Mouse (Mus musculus): ENCODE measurements around the gene Pate3.
"Not testable (repeated sequence)": the region's sequence is repeated elsewhere in the genome, so short reads cannot be mapped to it uniquely, and the experiment has no call there.

The Pate3 gene

DNA sequence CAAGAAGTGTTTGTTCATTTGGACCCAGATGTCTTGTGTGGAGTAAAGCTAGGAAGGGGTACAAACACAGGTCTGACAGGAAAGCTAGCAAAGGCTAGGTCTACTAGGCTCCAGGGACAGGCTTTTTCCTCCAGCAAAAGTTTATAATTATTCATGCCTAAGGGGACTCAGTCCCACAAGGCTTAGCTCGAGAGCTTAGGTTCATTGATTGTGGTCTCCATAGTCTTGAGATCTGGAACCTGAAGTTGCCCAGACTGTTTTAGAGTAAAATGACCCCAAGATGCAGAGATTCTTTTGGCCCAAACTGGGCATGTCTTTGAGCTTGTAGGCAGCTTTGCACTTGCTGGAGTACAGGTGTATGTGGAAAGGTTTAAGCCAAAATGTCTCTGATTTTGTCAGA is at the start of gene Pate3:
Pate3 (minus strand) TSS at position 101 of the 400 bp plus-strand sequence.
- no peak for DNase-seq

GRCm38 (mm10) chr9:35691924-35692323 is 43.9 kb upstream of the Pate3 start:
- no peak for DNase-seq

DNA sequence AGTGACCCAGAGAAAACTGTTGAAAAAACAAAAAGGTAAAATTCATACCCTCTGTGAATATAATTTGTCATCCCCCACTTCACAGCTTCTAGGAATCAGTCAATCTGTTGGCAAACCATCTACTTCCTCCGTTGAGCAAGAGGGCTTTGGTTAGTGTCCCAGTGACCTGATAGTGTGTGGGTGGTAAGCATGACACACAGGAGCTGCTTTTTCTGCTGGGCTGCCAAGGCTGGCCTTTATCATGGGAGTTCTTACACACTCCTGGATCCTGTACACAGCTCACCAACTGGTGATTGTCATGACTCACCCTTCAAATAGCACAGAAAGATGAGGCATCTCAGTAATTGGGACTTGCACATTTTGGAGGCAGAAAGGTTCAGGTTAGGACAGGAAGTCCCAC is 39.0 kb upstream of the Pate3 start, which contains the start of gene Pate1:
Pate1 (minus strand) TSS at position 378 of the 400 bp plus-strand sequence.
- DNase-seq = no peak

DNA sequence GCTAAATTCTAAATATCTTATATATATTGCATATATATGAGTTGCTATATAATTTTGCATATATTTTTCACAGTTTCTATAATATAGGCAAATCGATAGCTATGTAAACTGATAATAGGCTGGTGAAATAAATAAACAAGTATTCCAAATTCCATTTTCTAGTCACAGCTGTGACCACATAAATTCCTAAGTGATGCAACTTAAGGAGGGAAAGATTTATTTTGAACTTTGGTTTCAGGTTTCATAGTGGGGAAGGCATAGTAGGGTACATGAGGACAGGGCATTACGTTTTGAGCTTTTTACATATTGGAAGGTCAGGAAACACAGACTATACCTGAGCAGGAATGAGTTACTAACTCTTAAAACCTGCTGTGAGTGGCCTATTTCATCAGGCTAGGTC is 25.6 kb upstream of the Pate3 start:
- no peak for DNase-seq

- no peak for DNase-seq
Observed at GRCm38 (mm10) chr9:35632981-35633380, 15.0 kb downstream of the Pate3 start.

DNA sequence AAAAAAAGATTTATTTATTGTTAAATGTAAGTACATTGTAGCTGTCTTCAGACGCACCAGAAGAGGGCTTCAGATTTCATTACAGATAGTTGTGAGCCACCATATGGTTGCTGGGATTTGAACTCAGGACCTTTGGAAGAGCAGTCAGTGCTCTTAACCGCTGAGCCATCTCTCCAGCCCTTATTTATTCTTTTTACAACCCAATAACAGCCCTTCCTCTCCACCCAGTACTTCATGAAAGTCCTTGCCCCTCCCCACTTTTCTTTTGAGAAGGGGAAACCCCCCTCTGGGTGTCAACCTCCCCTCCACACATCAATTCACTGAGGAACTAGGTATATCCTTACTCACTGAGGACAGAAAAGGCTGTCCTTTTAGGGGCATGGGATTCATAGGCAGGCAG is 31.2 kb downstream of the Pate3 start:
- not testable (repeated sequence) for DNase-seq

DNA sequence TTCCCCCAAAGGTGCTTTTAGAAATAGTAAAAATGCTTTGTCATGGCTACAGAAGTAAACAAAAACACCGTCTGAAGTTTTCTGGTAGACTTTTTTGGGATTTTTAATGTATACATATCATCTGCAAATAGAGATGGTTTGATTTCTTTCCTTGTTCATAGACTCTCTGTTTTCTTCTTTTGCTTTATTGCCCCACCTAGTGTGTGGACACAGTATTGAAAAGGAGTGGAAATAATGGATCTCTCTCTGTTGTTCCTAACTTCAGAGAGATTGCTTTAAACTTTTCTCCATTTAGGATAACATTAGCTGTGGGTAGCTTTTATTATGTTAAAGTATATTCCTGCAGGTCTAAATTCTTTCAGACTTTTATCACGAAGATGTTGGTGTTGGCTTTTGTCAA is 34.0 kb downstream of the Pate3 start:
- DNase-seq = no peak

- DNase-seq = no peak
Observed at GRCm38 (mm10) chr9:35611841-35612240, 36.2 kb downstream of the Pate3 start, which contains the start of gene Pate4. Pate4 (minus strand) TSS chr9:35611941.

GRCm38 (mm10) chr9:35607647-35608405 is 40.2 kb downstream of the Pate3 start:
- no peak for DNase-seq

Measured in thymus, postnatal 4 days (tissue).